Mouse (Mus musculus) adrenal gland, postnatal 10 days (tissue): Measurements from ENCODE around the gene Nmrk2. TPM values are rescaled to one million over a fixed set of nuclear protein-coding genes. Genes with fewer than 3 reads are reported as not detected.
"Not testable (repeated sequence)": the region's sequence is repeated elsewhere in the genome, so short reads cannot be mapped to it uniquely, and the experiment has no call there.

Experiments used
- DNase-seq: peaks from one replicate; pipeline ENCODE4 v3.0.0; 2021; ENCODE audit warnings: mixed read lengths
- total RNA-seq, 2 experiments: library from RNA; stranded (reverse); gene quantifications; 2 replicates each; pipeline ENCODE4 v1.2.3; 2021

Nmrk2 gene
- total RNA-seq, 2 experiments from 2014 or later = 0.15 to 4.9 TPM

DNA sequence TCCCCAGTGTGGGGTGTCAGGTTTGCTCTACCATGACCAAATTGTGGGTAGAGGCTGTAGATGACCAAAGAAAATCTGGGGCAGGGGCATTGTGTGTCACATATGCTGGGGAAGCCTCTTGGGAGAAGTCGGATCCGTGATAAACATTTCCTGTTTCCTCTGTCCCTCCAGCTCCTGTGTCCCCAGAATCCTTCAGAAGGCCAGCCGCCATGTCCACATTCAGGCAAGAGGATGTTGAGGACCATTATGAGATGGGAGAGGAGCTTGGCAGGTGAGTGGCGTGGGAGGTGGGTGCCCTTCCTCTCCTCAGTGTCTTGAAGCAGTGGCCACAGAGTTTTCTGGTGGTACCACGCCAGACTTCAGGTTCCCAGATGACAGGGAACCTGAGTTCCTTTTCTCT, 18.0 kb downstream of the Nmrk2 start, which contains the start of gene 4930442H23Rik:
Gene 4930442H23Rik (minus strand): TSS at position 45 of the 400 bp plus-strand sequence.
- DNase-seq = no peak

GRCm38 (mm10) chr10:81182336-81183333, 19.2 kb downstream of the Nmrk2 start, which contains the start of gene Dapk3:
TSS of gene Dapk3 (plus strand) at chr10:81183005.
- DNase-seq = peak; percentile 96

GRCm38 (mm10) chr10:81181860-81182259, 20.0 kb downstream of the Nmrk2 start:
- DNase-seq = not testable (repeated sequence)

GRCm38 (mm10) chr10:81180946-81181345, 20.9 kb downstream of the Nmrk2 start:
- no peak for DNase-seq

DNA sequence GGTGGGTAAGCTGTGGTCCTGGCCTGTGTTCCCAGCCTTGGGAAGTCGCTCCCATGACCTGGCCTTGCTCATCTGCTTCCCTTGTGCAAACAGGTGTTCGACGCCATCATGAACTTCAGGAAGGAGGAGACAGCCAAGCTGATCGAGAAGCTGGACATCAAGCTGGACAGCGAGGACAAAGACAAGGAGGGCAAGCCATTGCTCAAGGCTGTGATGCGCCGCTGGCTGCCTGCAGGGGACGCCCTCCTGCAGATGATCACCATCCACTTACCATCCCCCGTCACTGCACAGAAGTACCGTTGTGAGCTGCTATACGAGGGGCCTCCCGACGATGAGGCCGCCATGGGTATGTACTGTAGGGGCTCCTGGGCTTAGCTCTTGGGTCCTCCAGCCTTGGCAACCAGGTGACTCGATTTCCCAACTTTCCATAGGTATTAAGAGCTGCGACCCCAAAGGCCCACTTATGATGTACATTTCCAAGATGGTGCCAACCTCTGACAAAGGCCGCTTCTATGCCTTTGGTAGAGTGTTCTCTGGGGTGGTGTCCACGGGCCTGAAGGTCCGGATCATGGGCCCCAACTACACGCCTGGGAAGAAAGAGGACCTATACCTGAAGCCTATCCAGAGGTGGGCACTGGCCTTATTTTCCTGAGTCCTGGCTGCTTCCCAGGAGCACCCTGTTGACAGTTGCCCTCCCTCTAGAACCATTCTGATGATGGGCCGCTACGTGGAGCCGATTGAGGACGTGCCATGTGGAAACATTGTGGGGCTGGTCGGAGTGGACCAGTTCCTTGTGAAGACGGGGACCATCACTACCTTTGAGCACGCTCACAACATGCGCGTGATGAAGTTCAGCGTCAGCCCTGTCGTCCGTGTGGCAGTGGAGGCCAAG, 22.2 kb downstream of the Nmrk2 start:
- no peak for DNase-seq

GRCm38 (mm10) chr10:81178927-81179326, 22.9 kb downstream of the Nmrk2 start:
- DNase-seq = no peak

GRCm38 (mm10) chr10:81177958-81178712, 23.7 kb downstream of the Nmrk2 start:
- DNase-seq = no peak

DNA sequence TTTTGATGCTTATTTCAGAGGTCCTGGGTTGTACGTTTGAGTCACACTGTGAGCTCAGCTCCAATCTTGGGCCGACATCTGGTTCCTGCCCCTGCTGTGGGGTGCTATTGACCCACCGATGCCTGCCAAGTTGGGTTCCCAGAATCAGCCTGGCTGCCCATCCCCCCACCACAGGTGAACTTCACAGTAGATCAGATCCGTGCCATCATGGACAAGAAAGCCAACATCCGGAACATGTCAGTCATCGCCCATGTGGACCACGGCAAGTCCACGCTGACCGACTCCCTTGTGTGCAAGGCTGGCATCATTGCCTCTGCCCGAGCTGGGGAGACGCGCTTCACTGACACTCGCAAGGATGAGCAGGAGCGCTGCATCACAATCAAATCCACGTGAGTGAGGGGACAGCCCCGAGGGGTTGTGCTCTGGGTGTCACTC, 24.3 kb downstream of the Nmrk2 start:
- peak; percentile 63 for DNase-seq

DNA sequence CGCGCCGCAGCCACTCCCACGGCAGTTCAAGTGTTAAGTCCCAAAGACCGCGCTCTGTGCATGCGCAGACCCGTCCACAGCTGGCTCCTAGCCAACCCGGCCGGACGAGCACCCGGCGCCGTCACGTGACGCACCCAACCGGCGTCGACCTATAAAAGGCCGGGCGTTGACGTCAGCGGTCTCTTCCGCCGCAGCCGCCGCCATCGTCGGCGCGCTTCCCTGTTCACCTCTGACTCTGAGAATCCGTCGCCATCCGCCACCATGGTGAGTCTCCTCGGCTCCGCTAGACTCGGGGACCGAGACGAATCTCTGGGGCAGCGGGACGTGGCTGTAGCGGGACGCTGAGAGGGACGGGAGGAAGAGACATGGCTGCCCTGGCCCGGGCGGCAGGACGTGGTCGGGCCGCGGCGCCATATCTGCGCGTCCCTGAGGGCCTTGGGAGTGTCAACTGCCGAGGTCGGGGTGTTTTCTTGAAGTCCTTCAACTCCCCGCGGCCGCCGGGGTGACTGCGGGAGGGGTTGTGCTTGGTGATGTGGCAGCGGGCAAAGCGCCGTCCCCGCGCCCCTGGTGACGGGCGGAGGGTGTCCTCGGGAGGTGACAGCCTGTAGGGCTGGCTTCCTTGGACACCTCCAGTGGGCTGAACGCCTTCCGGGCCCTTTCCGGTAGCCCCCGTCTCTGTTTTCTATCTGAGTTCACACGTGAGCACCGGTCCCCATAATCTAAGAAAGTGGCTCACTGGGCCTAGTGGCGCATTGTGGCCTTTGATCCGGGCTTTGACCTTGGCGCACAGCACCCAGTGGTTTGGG, 25.2 kb downstream of the Nmrk2 start, which contains the start of gene Eef2:
Gene Eef2 (plus strand): TSS at position 166 of the 806 bp plus-strand sequence.
- peak; percentile 100 for DNase-seq

DNA sequence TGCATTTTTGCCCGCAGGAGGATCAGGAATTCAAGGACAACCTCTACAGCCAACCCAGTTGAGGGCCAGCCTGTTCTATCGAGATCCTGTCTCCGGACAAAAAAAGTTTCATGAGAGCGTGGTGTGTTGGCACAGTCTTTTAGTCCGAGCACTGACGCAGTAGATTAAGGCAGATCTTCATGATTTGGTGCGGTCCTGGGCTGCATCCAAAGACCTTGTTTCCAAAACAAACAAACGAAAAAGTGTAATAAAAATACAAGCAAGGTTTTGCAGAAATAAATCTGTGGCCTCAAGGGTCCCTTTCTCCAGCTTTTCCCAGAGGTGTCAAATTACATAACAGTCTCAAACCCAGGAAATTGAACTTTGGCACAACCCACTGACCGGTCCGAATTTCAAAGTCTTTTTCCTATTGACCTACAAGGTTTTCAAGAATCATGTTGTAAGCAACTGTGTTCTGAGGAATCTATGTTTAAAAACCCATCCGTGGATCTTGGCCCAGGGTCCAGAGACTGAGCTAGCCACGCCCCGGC, 25.9 kb downstream of the Nmrk2 start:
- DNase-seq = peak; percentile 75

- DNase-seq = not testable (repeated sequence)
Observed at GRCm38 (mm10) chr10:81175345-81175701, 26.5 kb downstream of the Nmrk2 start.

DNA sequence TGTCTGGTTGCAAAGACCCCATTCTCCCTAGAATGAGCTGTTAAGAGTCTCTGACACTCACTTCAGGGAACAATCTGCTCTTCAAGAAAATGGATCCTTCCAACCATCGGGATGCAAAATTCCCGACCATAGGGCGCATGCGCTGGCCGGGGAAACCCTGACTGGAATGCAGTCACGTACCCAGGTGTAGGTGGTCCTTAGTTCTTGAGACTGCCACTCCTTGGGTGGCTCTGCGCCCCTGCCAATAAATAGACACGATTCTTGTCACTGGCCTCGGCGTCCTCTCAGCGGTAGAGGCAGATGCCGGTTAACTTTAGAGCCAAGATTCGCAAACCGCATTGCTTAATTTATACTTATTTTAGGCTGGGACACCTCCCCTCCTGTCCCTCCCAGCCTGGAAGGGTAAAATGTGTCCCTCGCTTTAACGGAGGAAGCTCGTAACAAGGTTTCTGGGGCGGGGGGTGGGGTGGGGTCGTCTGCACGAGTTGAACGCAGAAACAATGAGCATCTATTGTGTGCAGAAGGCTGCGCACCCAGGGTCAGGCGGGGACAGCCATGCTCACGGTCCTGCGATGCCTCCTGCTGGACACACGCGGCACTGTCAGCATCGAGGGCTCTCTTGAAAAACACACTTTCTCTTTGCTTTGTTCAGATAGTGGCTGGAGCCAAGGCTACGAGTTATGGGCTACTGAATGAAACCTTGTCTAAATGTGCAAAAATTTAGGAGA, 27.1 kb downstream of the Nmrk2 start:
- DNase-seq = peak; percentile 92

DNA sequence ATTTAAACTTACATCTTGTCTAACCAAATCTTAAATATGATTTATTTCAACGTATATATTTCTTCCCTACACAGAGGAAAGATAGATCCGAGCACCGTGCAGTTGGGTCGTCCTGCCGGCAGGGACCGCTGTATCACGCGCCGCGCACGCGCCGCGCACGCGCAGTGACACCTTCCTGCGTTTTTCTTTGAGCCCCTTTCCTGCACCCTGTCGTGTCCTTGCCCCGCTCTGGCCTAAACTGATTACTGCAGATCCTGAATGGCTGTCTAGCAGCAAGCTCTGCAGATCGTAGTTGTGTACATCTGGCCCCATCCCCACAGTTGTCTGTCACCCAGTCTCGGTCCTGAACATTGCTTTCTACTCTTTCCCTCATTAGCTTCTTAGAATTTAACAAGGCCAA, 28.7 kb downstream of the Nmrk2 start:
- peak; percentile 91 for DNase-seq

DNA sequence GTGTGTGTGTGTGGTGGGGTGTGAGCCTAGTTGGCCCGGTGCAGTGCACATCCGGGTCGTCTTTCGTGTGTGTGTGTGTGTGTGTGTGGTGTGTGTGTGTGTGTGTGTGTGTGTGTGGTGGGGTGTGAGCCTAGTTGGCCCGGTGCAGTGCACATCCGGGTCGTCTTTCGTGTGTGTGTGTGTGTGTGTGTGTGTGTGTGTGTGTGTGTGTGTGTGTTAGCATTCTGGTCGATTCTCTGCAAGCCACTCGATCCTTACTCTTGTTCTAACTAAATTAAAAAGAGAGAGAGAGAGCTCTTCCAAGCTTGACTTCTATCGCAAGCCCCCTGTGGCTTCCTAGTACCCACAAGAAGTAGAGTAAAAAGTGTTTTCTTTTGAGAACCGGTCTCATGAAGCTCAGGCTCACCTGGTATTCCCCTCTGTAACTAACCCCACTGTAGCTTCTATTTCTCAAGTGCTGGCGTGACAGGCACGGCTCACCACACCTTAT, 32.4 kb downstream of the Nmrk2 start:
- DNase-seq = peak; percentile 57

DNA sequence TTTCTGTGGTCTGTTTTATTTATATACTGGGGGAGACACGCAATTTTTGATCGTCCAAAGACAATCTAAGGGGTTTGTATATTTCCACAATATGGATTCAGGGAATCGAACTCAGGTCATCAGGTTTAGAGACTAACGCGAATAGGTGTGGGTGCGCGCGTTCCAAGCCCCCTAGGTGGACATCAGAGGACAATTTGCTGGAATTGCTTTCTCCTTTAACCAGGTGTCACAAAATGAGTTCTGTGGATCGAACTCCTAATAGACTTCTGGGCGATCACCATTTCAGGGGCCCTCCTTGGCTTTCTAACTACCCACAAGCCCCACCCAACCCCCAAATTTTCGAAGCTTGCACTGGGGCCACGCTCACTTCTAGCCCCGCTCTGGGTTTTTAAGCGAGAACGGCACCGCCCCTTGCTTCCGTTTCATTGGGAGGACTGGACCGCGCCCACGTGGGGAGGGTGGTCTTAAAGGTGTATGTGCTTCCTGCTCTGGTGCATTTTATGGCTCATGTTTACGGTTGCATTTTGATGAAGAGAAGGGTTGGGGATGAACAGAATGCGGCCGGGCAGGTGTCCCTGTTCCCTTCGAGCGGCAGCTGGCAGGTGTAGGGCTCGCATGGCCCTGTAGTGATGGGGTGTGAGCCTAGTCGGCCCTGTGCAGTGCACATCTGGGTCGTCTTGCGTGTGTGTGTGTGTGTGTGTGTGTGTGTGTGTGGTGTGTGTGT, 33.2 kb downstream of the Nmrk2 start:
- DNase-seq = peak; percentile 89

DNA sequence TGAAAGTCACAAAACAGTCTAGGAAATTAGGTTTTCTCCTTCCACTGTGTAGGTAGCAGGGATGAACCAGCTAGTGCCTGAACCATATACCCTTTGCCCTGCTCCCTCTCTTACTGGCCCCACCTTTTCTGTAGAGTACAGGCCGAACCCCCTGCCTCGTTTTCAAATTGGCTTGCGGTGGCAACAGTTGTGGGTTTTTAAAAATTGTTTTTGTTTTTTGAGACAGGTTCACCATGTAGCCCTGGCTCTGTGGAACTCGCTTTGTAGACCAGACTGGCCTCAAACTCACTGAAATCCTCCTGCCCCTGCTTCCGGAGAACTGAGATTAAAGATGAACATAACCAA, 33.8 kb downstream of the Nmrk2 start:
- no peak for DNase-seq

DNA sequence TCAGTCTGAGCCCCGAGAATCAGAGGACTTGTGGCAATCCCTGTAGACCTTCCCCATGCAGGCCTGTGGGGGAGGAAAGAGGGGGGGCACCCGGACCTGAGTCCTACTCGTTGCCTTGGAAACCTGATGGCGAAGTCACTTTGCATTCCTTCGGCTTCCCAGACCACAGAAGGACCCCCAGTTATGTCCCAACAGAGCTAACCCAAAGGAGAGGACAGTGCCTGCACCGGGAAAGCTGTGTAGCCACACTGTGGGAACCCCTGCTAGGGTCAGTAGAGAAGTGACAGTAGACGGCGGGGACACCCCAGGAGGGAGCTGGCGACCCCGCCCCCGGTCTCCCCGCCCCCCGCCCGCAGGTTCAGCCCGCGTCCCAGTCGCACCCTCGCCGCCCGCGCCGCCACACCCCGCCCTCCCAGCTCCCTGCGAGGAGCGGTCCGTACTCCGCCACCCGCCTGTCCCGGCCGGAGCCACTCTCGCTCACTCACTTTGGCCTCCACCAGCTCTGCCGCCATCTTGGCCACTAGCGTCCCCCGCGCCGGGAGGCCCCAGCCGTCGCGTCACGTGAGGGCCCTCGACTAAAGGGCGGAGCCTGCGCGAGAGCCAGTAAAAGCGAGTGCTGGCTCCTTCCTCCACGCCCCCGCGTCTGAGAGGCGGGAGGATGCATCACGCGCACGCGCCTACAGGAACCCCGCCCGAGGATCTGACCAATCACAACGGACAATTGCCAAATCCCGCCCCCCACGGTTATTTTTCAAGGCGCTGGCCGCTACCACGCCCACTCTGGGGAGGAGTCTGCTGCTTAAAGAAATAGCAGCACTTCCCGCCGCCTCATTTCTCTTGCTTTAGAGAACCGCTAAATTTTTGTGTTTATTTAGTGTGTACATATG, 34.4 kb downstream of the Nmrk2 start, which contains the start of gene Pias4:
Gene Pias4 (minus strand): TSS at position 724 of the 887 bp plus-strand sequence.
- DNase-seq = peak; percentile 100

- no peak for DNase-seq
Observed at GRCm38 (mm10) chr10:81165118-81165517, 36.7 kb downstream of the Nmrk2 start.
